Mouse (Mus musculus) kidney, postnatal 25 days (tissue): Measurements from ENCODE around the gene Aptx.
A peak's percentile ranks its signal among the peaks of the same experiment; 100 is the strongest.

Experiments used
- DNase-seq, 2 experiments: peaks; one replicate each; pipeline ENCODE4 v3.0.0; 2021; ENCODE audit warnings: mixed read lengths in 2 of 2

Gene Aptx

GRCm38 (mm10) chr4:40702797-40703709, at the start of gene Aptx:
Aptx (minus strand) TSS chr4:40703194.
- peak; percentile 97 to 98 for DNase-seq

GRCm38 (mm10) chr4:40735351-40735750, 32.4 kb upstream of the Aptx start:
- DNase-seq: no peak

GRCm38 (mm10) chr4:40731262-40731661, 28.3 kb upstream of the Aptx start:
- no peak for DNase-seq

- DNase-seq: no peak
These were observed 24.3 kb upstream of the Aptx start for GRCm38 (mm10) chr4:40727247-40727646.

- no peak for DNase-seq
These were observed 22.6 kb upstream of the Aptx start for GRCm38 (mm10) chr4:40725554-40725953.

GRCm38 (mm10) chr4:40725141-40725540, 22.1 kb upstream of the Aptx start:
- peak; percentile 41 to 62 for DNase-seq

GRCm38 (mm10) chr4:40722687-40723460, 19.9 kb upstream of the Aptx start:
- peak; percentile 68 to 89 for DNase-seq

- peak; percentile 98 for DNase-seq
These were observed 19.1 kb upstream of the Aptx start, which contains the start of gene Dnaja1 for GRCm38 (mm10) chr4:40722011-40722666. Dnaja1 (plus strand) TSS chr4:40722150.

GRCm38 (mm10) chr4:40720910-40721309, 17.9 kb upstream of the Aptx start:
- no peak for DNase-seq

- no peak for DNase-seq
These were observed 14.1 kb upstream of the Aptx start for GRCm38 (mm10) chr4:40717141-40717540.

- DNase-seq: no peak
These were observed 799 bp upstream of the Aptx start for GRCm38 (mm10) chr4:40703710-40704275.

GRCm38 (mm10) chr4:40701796-40702195, 1.2 kb downstream of the Aptx start:
- DNase-seq: no peak

- DNase-seq: peak; percentile 80 to 93
These were observed 2.8 kb downstream of the Aptx start for GRCm38 (mm10) chr4:40700216-40700615.

- no peak for DNase-seq
These were observed 5.9 kb downstream of the Aptx start for GRCm38 (mm10) chr4:40697059-40697458.

GRCm38 (mm10) chr4:40691100-40691499, 11.9 kb downstream of the Aptx start:
- DNase-seq: no peak

GRCm38 (mm10) chr4:40683306-40683705, 19.7 kb downstream of the Aptx start:
- no peak for DNase-seq

- DNase-seq: no peak
These were observed 20.6 kb downstream of the Aptx start for GRCm38 (mm10) chr4:40682359-40682758.

GRCm38 (mm10) chr4:40681908-40682307, 21.1 kb downstream of the Aptx start:
- peak; percentile 50 to 72 for DNase-seq

- peak; percentile 32 to 50 for DNase-seq
These were observed 22.6 kb downstream of the Aptx start for GRCm38 (mm10) chr4:40680250-40680860.

- DNase-seq: peak; percentile 20 to 59
These were observed 25.9 kb downstream of the Aptx start for GRCm38 (mm10) chr4:40677132-40677531.

- DNase-seq: no peak
These were observed 26.7 kb downstream of the Aptx start for GRCm38 (mm10) chr4:40676338-40676737.

- no peak for DNase-seq
These were observed 29.5 kb downstream of the Aptx start for GRCm38 (mm10) chr4:40673526-40673925.
